Mouse (Mus musculus) cerebellum, adult 2 months (tissue): ENCODE measurements at regions not wholly inside any gene's neighbourhood (a gene's known extent, or its start where the extent isn't known, plus 50 kb on each side); places are given as distances from the start of the nearest gene placed in this dataset.
"Not testable (repeated sequence)": the region's sequence is repeated elsewhere in the genome, so short reads cannot be mapped to it uniquely, and the experiment has no call there.

Experiments used
- CTCF ChIP-seq: fragments of 200-500 bp; IDR thresholded peaks from 2 replicates; pipeline ENCODE4 v1.5.1; 2011; ENCODE audit warnings: low read depth, mild to moderate bottlenecking, control low read depth, low read length, moderate library complexity, borderline replicate concordance; ENCODE audit not compliant: insufficient read depth
- POLR2A ChIP-seq: fragments of 200-500 bp; IDR thresholded peaks from 2 replicates; pipeline ENCODE4 v1.6.1; 2011; ENCODE audit warnings: low read length, control low read depth, borderline replicate concordance; ENCODE audit not compliant: insufficient read depth

DNA sequence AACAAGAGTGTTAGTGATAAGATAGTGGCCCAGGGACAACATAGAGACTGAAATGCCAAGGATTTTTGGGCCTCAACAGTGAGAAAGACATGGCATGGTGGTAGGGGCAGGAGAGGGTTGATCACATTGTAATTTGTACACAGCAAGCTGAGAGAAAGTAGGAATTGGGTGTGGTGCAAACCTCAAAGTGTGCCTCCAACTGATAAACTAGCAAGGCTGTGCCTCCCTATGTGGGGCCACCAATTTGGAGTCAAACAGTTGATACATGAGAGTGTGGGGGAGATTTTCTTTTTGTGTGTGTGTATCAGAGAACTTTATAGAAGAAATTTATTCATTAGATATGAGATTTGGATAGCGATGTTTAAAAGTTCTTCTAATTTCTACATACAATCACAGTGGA lies 244.0 kb downstream of the Tbl1xr1 start:
- TF ChIP-seq POLR2A, CTCF: not testable (repeated sequence)
